Mouse (Mus musculus): ENCODE data around the gene Zfp950. TPM values are rescaled to one million over a fixed set of nuclear protein-coding genes. Genes with fewer than 3 reads are reported as not detected.

Zfp950 gene
- total RNA-seq, 1 experiment = 11.1 TPM

DNA sequence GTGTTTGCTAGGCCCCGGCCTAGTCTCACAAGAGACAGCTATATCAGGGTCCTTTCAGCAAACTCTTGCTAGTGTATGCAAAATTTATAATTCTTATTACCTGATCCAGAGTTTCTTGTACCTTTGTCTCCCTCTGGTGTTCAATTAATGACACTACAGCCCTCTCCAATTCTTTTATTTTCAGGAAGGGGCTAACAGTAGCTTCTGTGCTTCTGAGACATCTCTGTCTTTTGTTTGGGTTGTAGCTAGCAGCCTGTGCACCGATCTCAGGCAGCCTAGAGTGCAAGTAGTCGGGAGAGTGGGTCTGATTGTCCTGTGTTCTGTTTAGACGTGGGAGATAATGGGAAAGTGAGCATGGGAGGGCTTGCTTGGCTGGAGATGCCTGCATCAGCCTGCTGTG, 42.9 kb downstream of the Zfp950 start:
- TF ChIP-seq ZNF384 (IDR thresholded peaks at IDR 0.05; ENCODE audit: low read depth, low read length) (no peak), HCFC1 (IDR thresholded peaks at IDR 0.05; ENCODE audit: borderline replicate concordance, insufficient read depth, low read length) (no peak), ZC3H11A (IDR thresholded peaks at IDR 0.05; ENCODE audit: borderline replicate concordance, low read depth, low read length) (no peak), MAFK (IDR thresholded peaks at IDR 0.05; ENCODE audit: insufficient read depth, low read depth, low read length) (no peak), CHD2 (IDR thresholded peaks at IDR 0.05; ENCODE audit: low read depth, low read length) (no peak)
- Histone ChIP-seq H3K4me1 (ENCODE audit: control insufficient read depth in 2 of 2, insufficient read depth in 2 of 2, low read length in 2 of 2, poor library complexity in 1 of 2) (no peaks in the 10 kb centered on the region), H3K27ac (ENCODE audit: insufficient read depth, low read depth, low read length, poor library complexity, severe bottlenecking) (no peak overlapping the region), H3K9me3 (ENCODE audit: control insufficient read depth, insufficient read depth, low read depth, low read length) (no peaks in the 10 kb centered on the region), H3K4me3 (ENCODE audit: insufficient read depth in 1 of 2, low read depth in 1 of 2, low read length in 2 of 2, poor library complexity in 1 of 2, severe bottlenecking in 1 of 2) (no peak overlapping the region), H3K36me3 (ENCODE audit: control insufficient read depth, insufficient read depth, low read length, poor library complexity, severe bottlenecking) (no peaks in the 10 kb centered on the region), H3K9ac (ENCODE audit: insufficient read depth, low read depth, low read length, poor library complexity, severe bottlenecking) (no peak overlapping the region)
- DNase-seq (ENCODE audit: low read depth, low spot score) = peak; percentile 17
- in situ Hi-C loops (cut with MboI; ENCODE audit: low sequenced_read_pairs in 2 of 2, unreplicated experiment in 2 of 2) = no loop called here

GRCm38 (mm10) chr19:61096776-61097175, 43.9 kb downstream of the Zfp950 start:
- Histone ChIP-seq H3K36me3 (ENCODE audit: control insufficient read depth, insufficient read depth, low read length, poor library complexity, severe bottlenecking) (no peaks in the 10 kb centered on the region), H3K9ac (ENCODE audit: insufficient read depth, low read depth, low read length, poor library complexity, severe bottlenecking) (no peak overlapping the region), H3K9me3 (ENCODE audit: control insufficient read depth, insufficient read depth, low read depth, low read length) (no peaks in the 10 kb centered on the region), H3K27ac (ENCODE audit: insufficient read depth, low read depth, low read length, poor library complexity, severe bottlenecking) (no peak overlapping the region), H3K4me3 (ENCODE audit: insufficient read depth in 1 of 2, low read depth in 1 of 2, low read length in 2 of 2, poor library complexity in 1 of 2, severe bottlenecking in 1 of 2) (no peak overlapping the region), H3K4me1 (ENCODE audit: control insufficient read depth in 2 of 2, insufficient read depth in 2 of 2, low read length in 2 of 2, poor library complexity in 1 of 2) (no peaks in the 10 kb centered on the region)
- TF ChIP-seq ZNF384 (IDR thresholded peaks at IDR 0.05; ENCODE audit: low read depth, low read length) (no peak), HCFC1 (IDR thresholded peaks at IDR 0.05; ENCODE audit: borderline replicate concordance, insufficient read depth, low read length) (no peak), MAFK (IDR thresholded peaks at IDR 0.05; ENCODE audit: insufficient read depth, low read depth, low read length) (no peak), CHD2 (IDR thresholded peaks at IDR 0.05; ENCODE audit: low read depth, low read length) (no peak)
- in situ Hi-C loops (cut with MboI; ENCODE audit: low sequenced_read_pairs in 2 of 2, unreplicated experiment in 2 of 2) = no loop called here
- DNase-seq (ENCODE audit: low read depth, low spot score) = no peak

DNA sequence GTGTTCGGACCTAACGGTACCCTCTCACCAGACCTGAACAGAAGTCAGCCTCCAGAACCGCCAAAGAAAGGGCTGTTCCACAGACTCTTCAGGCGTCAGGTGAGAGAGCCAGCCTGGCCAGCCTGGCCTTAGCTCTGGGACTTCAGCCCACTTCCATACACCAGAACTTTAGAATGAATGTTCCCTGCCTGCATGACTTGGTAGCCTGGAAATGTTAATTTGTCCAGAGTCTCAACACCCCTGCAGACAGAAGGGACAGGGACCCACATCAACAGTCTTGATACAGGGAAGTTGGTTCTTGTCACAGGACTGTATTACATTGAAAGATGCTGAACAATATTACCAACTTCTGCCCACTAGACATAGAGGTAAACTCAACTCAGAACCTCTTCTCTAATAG, 50.1 kb downstream of the Zfp950 start:
- Histone ChIP-seq H3K4me3 (ENCODE audit: insufficient read depth in 1 of 2, low read depth in 1 of 2, low read length in 2 of 2, poor library complexity in 1 of 2, severe bottlenecking in 1 of 2) (no peak overlapping the region), H3K9me3 (ENCODE audit: control insufficient read depth, insufficient read depth, low read depth, low read length) (no peaks in the 10 kb centered on the region), H3K36me3 (ENCODE audit: control insufficient read depth, insufficient read depth, low read length, poor library complexity, severe bottlenecking) (no peaks in the 10 kb centered on the region), H3K27ac (ENCODE audit: insufficient read depth, low read depth, low read length, poor library complexity, severe bottlenecking) (no peak overlapping the region), H3K4me1 (ENCODE audit: control insufficient read depth in 2 of 2, insufficient read depth in 2 of 2, low read length in 2 of 2, poor library complexity in 1 of 2) (no peaks in the 10 kb centered on the region), H3K9ac (ENCODE audit: insufficient read depth, low read depth, low read length, poor library complexity, severe bottlenecking) (no peak overlapping the region)
- in situ Hi-C loops (cut with MboI; ENCODE audit: low sequenced_read_pairs in 2 of 2, unreplicated experiment in 2 of 2) = no loop called here
- TF ChIP-seq ZNF384 (IDR thresholded peaks at IDR 0.05; ENCODE audit: low read depth, low read length) (no peak), ZC3H11A (IDR thresholded peaks at IDR 0.05; ENCODE audit: borderline replicate concordance, low read depth, low read length) (no peak), MAFK (IDR thresholded peaks at IDR 0.05; ENCODE audit: insufficient read depth, low read depth, low read length) (no peak), CHD2 (IDR thresholded peaks at IDR 0.05; ENCODE audit: low read depth, low read length) (no peak), HCFC1 (IDR thresholded peaks at IDR 0.05; ENCODE audit: borderline replicate concordance, insufficient read depth, low read length) (no peak)
- no peak for DNase-seq (ENCODE audit: low read depth, low spot score)

DNA sequence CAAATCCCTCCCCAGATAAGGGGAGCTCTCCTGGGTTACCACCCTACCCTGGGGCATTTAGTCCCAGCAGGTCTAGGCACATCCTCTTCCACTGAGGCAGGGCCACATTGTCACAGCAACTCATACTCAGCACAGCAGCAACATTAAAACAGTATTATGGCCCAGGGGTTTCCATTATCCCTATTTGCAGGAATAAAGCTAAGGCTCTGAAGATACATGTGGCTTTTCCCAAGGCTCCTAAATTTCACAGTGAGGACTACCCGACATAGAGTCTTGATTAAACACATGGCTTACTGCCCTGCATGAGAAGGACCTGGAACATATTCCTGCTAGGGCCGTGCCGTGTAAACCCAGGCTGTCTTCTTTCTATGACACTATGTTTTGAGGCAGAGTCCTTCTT, 51.6 kb downstream of the Zfp950 start:
- in situ Hi-C loops (cut with MboI; ENCODE audit: low sequenced_read_pairs in 2 of 2, unreplicated experiment in 2 of 2) = loop anchor here in 1 of 2 experiments (10.0 kb wide), 1 partner anchor 204 kb away; the partner anchor contains the start of gene Grk5
- Histone ChIP-seq H3K4me3 (ENCODE audit: insufficient read depth in 1 of 2, low read depth in 1 of 2, low read length in 2 of 2, poor library complexity in 1 of 2, severe bottlenecking in 1 of 2) (no peak overlapping the region), H3K4me1 (ENCODE audit: control insufficient read depth in 2 of 2, insufficient read depth in 2 of 2, low read length in 2 of 2, poor library complexity in 1 of 2) (no peaks in the 10 kb centered on the region), H3K9ac (ENCODE audit: insufficient read depth, low read depth, low read length, poor library complexity, severe bottlenecking) (no peak overlapping the region), H3K9me3 (ENCODE audit: control insufficient read depth, insufficient read depth, low read depth, low read length) (no peaks in the 10 kb centered on the region), H3K27ac (ENCODE audit: insufficient read depth, low read depth, low read length, poor library complexity, severe bottlenecking) (no peak overlapping the region), H3K36me3 (ENCODE audit: control insufficient read depth, insufficient read depth, low read length, poor library complexity, severe bottlenecking) (no peaks in the 10 kb centered on the region)
- no peak for DNase-seq (ENCODE audit: low read depth, low spot score)
- TF ChIP-seq ZNF384 (IDR thresholded peaks at IDR 0.05; ENCODE audit: low read depth, low read length) (no peak), CHD2 (IDR thresholded peaks at IDR 0.05; ENCODE audit: low read depth, low read length) (no peak), HCFC1 (IDR thresholded peaks at IDR 0.05; ENCODE audit: borderline replicate concordance, insufficient read depth, low read length) (no peak), MAFK (IDR thresholded peaks at IDR 0.05; ENCODE audit: insufficient read depth, low read depth, low read length) (no peak), ZC3H11A (IDR thresholded peaks at IDR 0.05; ENCODE audit: borderline replicate concordance, low read depth, low read length) (no peak)

- Histone ChIP-seq H3K4me3 (ENCODE audit: insufficient read depth in 1 of 2, low read depth in 1 of 2, low read length in 2 of 2, poor library complexity in 1 of 2, severe bottlenecking in 1 of 2) (no peak overlapping the region), H3K9ac (ENCODE audit: insufficient read depth, low read depth, low read length, poor library complexity, severe bottlenecking) (no peak overlapping the region), H3K27ac (ENCODE audit: insufficient read depth, low read depth, low read length, poor library complexity, severe bottlenecking) (no peak overlapping the region), H3K36me3 (ENCODE audit: control insufficient read depth, insufficient read depth, low read length, poor library complexity, severe bottlenecking) (no peaks in the 10 kb centered on the region), H3K9me3 (ENCODE audit: control insufficient read depth, insufficient read depth, low read depth, low read length) (no peaks in the 10 kb centered on the region), H3K4me1 (ENCODE audit: control insufficient read depth in 2 of 2, insufficient read depth in 2 of 2, low read length in 2 of 2, poor library complexity in 1 of 2) (no peaks in the 10 kb centered on the region)
- TF ChIP-seq ZC3H11A (IDR thresholded peaks at IDR 0.05; ENCODE audit: borderline replicate concordance, low read depth, low read length) = no peak
- no peak for TF ChIP-seq CHD2 (IDR thresholded peaks at IDR 0.05; ENCODE audit: low read depth, low read length)
- no peak for TF ChIP-seq HCFC1 (IDR thresholded peaks at IDR 0.05; ENCODE audit: borderline replicate concordance, insufficient read depth, low read length)
- no peak for TF ChIP-seq ZNF384 (IDR thresholded peaks at IDR 0.05; ENCODE audit: low read depth, low read length)
- TF ChIP-seq MAFK (IDR thresholded peaks at IDR 0.05; ENCODE audit: insufficient read depth, low read depth, low read length) = no peak
- no peak for DNase-seq (ENCODE audit: low read depth, low spot score)
- in situ Hi-C loops (cut with MboI; ENCODE audit: low sequenced_read_pairs in 2 of 2, unreplicated experiment in 2 of 2) = loop anchor here in 1 of 2 experiments (10.0 kb wide), 1 partner anchor 203 kb away; the partner anchor contains the start of gene Grk5
Observed at GRCm38 (mm10) chr19:61087781-61088180, 52.9 kb downstream of the Zfp950 start.

All from ES-E14 (cell line).